Mouse (Mus musculus): ENCODE data around the gene Cfp.

DNA sequence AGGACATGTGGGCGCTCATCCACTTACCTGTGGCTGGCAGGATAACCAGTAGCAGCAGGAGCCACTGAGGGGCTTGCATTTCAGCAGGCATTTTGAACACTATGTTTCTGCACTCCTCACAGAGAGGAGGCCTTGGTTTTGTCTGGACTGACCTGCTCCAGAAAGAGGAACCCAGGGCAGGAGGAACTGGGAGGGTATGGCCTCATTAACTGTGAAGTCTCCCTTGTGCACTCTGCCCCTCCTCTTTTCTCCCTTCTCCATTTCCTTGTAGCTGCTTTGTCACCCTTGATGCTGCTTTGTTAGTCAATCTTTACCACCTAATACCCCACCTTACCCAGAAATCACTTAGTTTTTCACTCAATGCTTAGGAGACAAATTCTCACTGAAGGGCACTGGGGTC, at the start of gene Cfp:
- no peak for TF ChIP-seq POLR2A (IDR thresholded peaks at IDR 0.05; ENCODE audit: insufficient read depth, low read depth, low read length)
- no peak for TF ChIP-seq CTCF (IDR thresholded peaks at IDR 0.05; ENCODE audit: insufficient read depth, low read depth, low read length)

Data from olfactory bulb, adult 2 months (tissue).